Mouse (Mus musculus) intestine, embryonic 14.5 days (tissue): Measurements from ENCODE around the gene Selenos. TPM values are rescaled to one million over a fixed set of nuclear protein-coding genes. Genes with fewer than 3 reads are reported as not detected.

ENCODE experiments used
- ATAC-seq: fragments of 200-750 bp; cut with Nextera tagmentation; replicated peaks from 2 replicates; pipeline ENCODE4 v1.8.0; 2017; ENCODE audit warnings: low read depth, moderate number of reproducible peaks, moderate TSS enrichment, moderate library complexity; ENCODE audit not compliant: low FRiP score, low TSS enrichment
- DNase-seq: peaks from one replicate; pipeline ENCODE4 v3.0.0-alpha.2; 2018; ENCODE audit warnings: low spot score
- H3K27ac ChIP-seq: fragments of 300-500 bp; sonication (generic); 2 replicates; pipeline ENCODE4 v1.5.1; 2014; ENCODE audit warnings: low read depth, mild to moderate bottlenecking, control low read depth
- H3K27me3 ChIP-seq: fragments of 300-500 bp; sonication (generic); replicated peaks from 2 replicates; pipeline ENCODE4 v1.6.1; 2014; ENCODE audit warnings: low read length, control low read depth; ENCODE audit not compliant: control insufficient read depth, insufficient read depth
- H3K36me3 ChIP-seq: fragments of 300-500 bp; sonication (generic); 2 replicates; pipeline ENCODE4 v1.6.1; 2014; ENCODE audit warnings: low read length, control low read depth; ENCODE audit not compliant: control insufficient read depth, insufficient read depth
- H3K4me1 ChIP-seq: fragments of 300-500 bp; sonication (generic); replicated peaks from 2 replicates; pipeline ENCODE4 v1.6.1; 2014; ENCODE audit warnings: low read length, control low read depth, mixed read lengths; ENCODE audit not compliant: control insufficient read depth, insufficient read depth
- H3K4me2 ChIP-seq: fragments of 300-500 bp; sonication (generic); 2 replicates; pipeline ENCODE4 v1.6.1; 2014; ENCODE audit warnings: low read length
- H3K4me3 ChIP-seq: fragments of 300-500 bp; sonication (generic); 2 replicates; pipeline ENCODE4 v1.5.1; 2014; ENCODE audit warnings: low read depth, low read length, control low read depth, mixed read lengths
- H3K9ac ChIP-seq: fragments of 300-500 bp; sonication (generic); 2 replicates; pipeline ENCODE4 v1.6.1; 2014; ENCODE audit warnings: mild to moderate bottlenecking, low read length
- H3K9me3 ChIP-seq: fragments of 300-500 bp; sonication (generic); 2 replicates; pipeline ENCODE4 v1.6.1; 2016; ENCODE audit warnings: low read length, control low read depth; ENCODE audit not compliant: control insufficient read depth
- WGBS: fragments of 180-500 bp; shearing (Covaris S2); extraction: QIAGEN DNeasy Blood & Tissue Kit; methylation state at CpG from one replicate; pipeline ENCODE4 v1.1.7; 2014; 5-methylcytosine and 5-hydroxymethylcytosine counted together
- polyA plus RNA-seq: library from polyadenylated mRNA; unstranded; fragments of >200 nt; fragmentation: Nextera tagmentation; extraction: Ambion mirVana; gene quantifications from 2 replicates; pipeline ENCODE4 v1.2.1, GENCODE M21; 2014

The Selenos gene
- 87.9 and 97.5 TPM in 2 replicates for polyA plus RNA-seq

- H3K4me3 ChIP-seq, result peak within 1 kb of the TSS; percentile 64
- H3K9ac ChIP-seq, result peak within 1 kb of the TSS; percentile 65
- DNase-seq, result peak; percentile 94
- H3K36me3 ChIP-seq, result peaks cover 54% of the 10 kb centered on the region
- H3K27ac ChIP-seq, result peak within 1 kb of the TSS; percentile 73
- peaks cover 12% of the 10 kb centered on the region for H3K4me1 ChIP-seq
- no peaks in the 10 kb centered on the region for H3K9me3 ChIP-seq
- H3K27me3 ChIP-seq, result no peaks in the 10 kb centered on the region
- peak; percentile 100 for ATAC-seq
- WGBS, result under 1% methylated on average over 65 of the region's 65 CpGs
- H3K4me2 ChIP-seq, result peak within 1 kb of the TSS; percentile 72
Measured at GRCm38 (mm10) chr7:66079364-66080230, at the start of gene Selenos. Selenos (plus strand) TSS chr7:66079649.

- Histone ChIP-seq H3K9me3 (no peaks in the 10 kb centered on the region), H3K4me2 (no peak overlapping the region), H3K4me3 (no peak overlapping the region), H3K27me3 (no peaks in the 10 kb centered on the region), H3K27ac (no peak overlapping the region), H3K4me1 (0 out of 2 replicates have a peak, but pooled peaks cover 5% of the 10 kb centered on the region), H3K9ac (no peak overlapping the region), H3K36me3 (no peaks in the 10 kb centered on the region)
- ATAC-seq (no peak), DNase-seq (no peak)
- 31% methylated on average over 8 of the region's 8 CpGs for WGBS
Measured at GRCm38 (mm10) chr7:66036809-66037208, 42.6 kb upstream of the Selenos start.

- DNase-seq, result no peak
- Histone ChIP-seq H3K4me3 (no peak overlapping the region), H3K4me2 (no peak overlapping the region), H3K36me3 (no peaks in the 10 kb centered on the region), H3K27me3 (no peaks in the 10 kb centered on the region), H3K9me3 (no peaks in the 10 kb centered on the region), H3K4me1 (0 out of 2 replicates have a peak, but pooled peaks cover 5% of the 10 kb centered on the region), H3K9ac (no peak overlapping the region), H3K27ac (no peak overlapping the region)
- no peak for ATAC-seq
- WGBS, result 68% methylated on average over 3 of the region's 3 CpGs
Measured at GRCm38 (mm10) chr7:66038261-66038660, 41.2 kb upstream of the Selenos start.

- Histone ChIP-seq H3K4me3 (no peak overlapping the region), H3K4me2 (no peak overlapping the region), H3K36me3 (no peaks in the 10 kb centered on the region), H3K27me3 (no peaks in the 10 kb centered on the region), H3K9ac (no peak overlapping the region), H3K4me1 (0 out of 2 replicates have a peak, but pooled peaks cover 5% of the 10 kb centered on the region), H3K27ac (no peak overlapping the region), H3K9me3 (no peaks in the 10 kb centered on the region)
- DNase-seq (no peak), ATAC-seq (no peak)
- WGBS, result 83% methylated on average over 11 of the region's 11 CpGs
Measured at GRCm38 (mm10) chr7:66038730-66039129, 40.7 kb upstream of the Selenos start.

- WGBS, result 79% methylated on average over 18 of the region's 18 CpGs
- Histone ChIP-seq H3K9ac (no peak overlapping the region), H3K27me3 (no peaks in the 10 kb centered on the region), H3K27ac (no peak overlapping the region), H3K36me3 (no peaks in the 10 kb centered on the region), H3K4me3 (no peak overlapping the region), H3K9me3 (no peaks in the 10 kb centered on the region), H3K4me1 (0 out of 2 replicates have a peak, but pooled peaks cover 5% of the 10 kb centered on the region), H3K4me2 (no peak overlapping the region)
- ATAC-seq (no peak), DNase-seq (no peak)
Measured at GRCm38 (mm10) chr7:66040026-66040814, 39.2 kb upstream of the Selenos start.

GRCm38 (mm10) chr7:66043552-66044459 lies 35.6 kb upstream of the Selenos start, which contains the start of gene Gm45213:
Gm45213 (plus strand) TSS chr7:66043602.
- no peak for ATAC-seq
- no peak within 1 kb of the TSS for H3K4me2 ChIP-seq
- no peaks in the 10 kb centered on the region; the same call in 1 of the 2 replicates for H3K4me1 ChIP-seq
- H3K27ac ChIP-seq, result no peak within 1 kb of the TSS
- H3K36me3 ChIP-seq, result no peaks in the 10 kb centered on the region
- no peak within 1 kb of the TSS for H3K4me3 ChIP-seq
- no peak within 1 kb of the TSS for H3K9ac ChIP-seq
- H3K9me3 ChIP-seq, result no peaks in the 10 kb centered on the region
- 71% methylated on average over 10 of the region's 10 CpGs for WGBS
- no peak for DNase-seq
- no peaks in the 10 kb centered on the region for H3K27me3 ChIP-seq

GRCm38 (mm10) chr7:66044617-66045016 lies 34.8 kb upstream of the Selenos start:
- Histone ChIP-seq H3K27me3 (no peaks in the 10 kb centered on the region), H3K27ac (no peak overlapping the region), H3K4me2 (no peak overlapping the region), H3K9ac (no peak overlapping the region), H3K9me3 (no peaks in the 10 kb centered on the region), H3K4me1 (no peaks in the 10 kb centered on the region; the same call in 1 of the 2 replicates), H3K4me3 (no peak overlapping the region), H3K36me3 (no peaks in the 10 kb centered on the region)
- DNase-seq (no peak), ATAC-seq (no peak)
- 58% methylated on average over 9 of the region's 9 CpGs for WGBS
